Mouse (Mus musculus): Measurements from ENCODE around the gene Mlxipl. TPM values are rescaled to one million over a fixed set of nuclear protein-coding genes. Genes with fewer than 3 reads are reported as not detected.

The Mlxipl gene
- polyA plus RNA-seq, 1 experiment from 2014 or later = 2.4 TPM

GRCm38 (mm10) chr5:135149053-135149819, 59.5 kb downstream of the Mlxipl start, which contains the start of gene Tbl2:
Tbl2 (plus strand) TSS chr5:135149657.
- Histone ChIP-seq H3K27ac (ENCODE audit: low read length) (peak within 1 kb of the TSS; percentile 99), H3K9me3 (ENCODE audit: control insufficient read depth, low read length) (no peaks in the 10 kb centered on the region), H3K4me1 (replicated peaks; ENCODE audit: control insufficient read depth, insufficient read depth, low read length) (peaks cover 8% of the 10 kb centered on the region), H3K27me3 (ENCODE audit: control insufficient read depth, insufficient read depth, low read depth, low read length) (no peaks in the 10 kb centered on the region), H3K36me3 (ENCODE audit: control insufficient read depth, insufficient read depth, low read length) (peaks cover 9% of the 10 kb centered on the region), H3K9ac (ENCODE audit: low read length) (peak within 1 kb of the TSS; percentile 89), H3K4me3 (ENCODE audit: low read length) (peak within 1 kb of the TSS; percentile 97), H3K4me2 (ENCODE audit: low read depth, low read length) (peak within 1 kb of the TSS; percentile 87)
- WGBS = under 1% methylated on average over 61 of the region's 63 CpGs
- peak; percentile 98 for ATAC-seq (ENCODE audit: low read depth)

- WGBS = 0% methylated on average over 23 of the region's 23 CpGs
- Histone ChIP-seq H3K27me3 (ENCODE audit: control insufficient read depth, insufficient read depth, low read depth, low read length) (no peaks in the 10 kb centered on the region), H3K9me3 (ENCODE audit: control insufficient read depth, low read length) (no peaks in the 10 kb centered on the region), H3K4me3 (ENCODE audit: low read length) (peak overlapping the region; percentile 97), H3K36me3 (ENCODE audit: control insufficient read depth, insufficient read depth, low read length) (peaks cover 12% of the 10 kb centered on the region), H3K4me2 (ENCODE audit: low read depth, low read length) (peak overlapping the region; percentile 87), H3K4me1 (replicated peaks; ENCODE audit: control insufficient read depth, insufficient read depth, low read length) (peaks cover 8% of the 10 kb centered on the region), H3K9ac (ENCODE audit: low read length) (peak overlapping the region; percentile 89), H3K27ac (ENCODE audit: low read length) (peak overlapping the region; percentile 99; the same call in 1 of the 2 replicates)
- no peak for ATAC-seq (ENCODE audit: low read depth)
These were observed 60.1 kb downstream of the Mlxipl start for GRCm38 (mm10) chr5:135149820-135150178.

GRCm38 (mm10) chr5:135156496-135156895, 66.8 kb downstream of the Mlxipl start:
- Histone ChIP-seq H3K4me2 (ENCODE audit: low read depth, low read length) (no peak overlapping the region), H3K9me3 (ENCODE audit: control insufficient read depth, low read length) (no peaks in the 10 kb centered on the region), H3K4me3 (ENCODE audit: low read length) (no peak overlapping the region), H3K27me3 (ENCODE audit: control insufficient read depth, insufficient read depth, low read depth, low read length) (no peaks in the 10 kb centered on the region), H3K27ac (ENCODE audit: low read length) (no peak overlapping the region), H3K4me1 (replicated peaks; ENCODE audit: control insufficient read depth, insufficient read depth, low read length) (no peaks in the 10 kb centered on the region), H3K9ac (ENCODE audit: low read length) (no peak overlapping the region), H3K36me3 (ENCODE audit: control insufficient read depth, insufficient read depth, low read length) (peaks cover 50% of the 10 kb centered on the region)
- 97% methylated on average over 4 of the region's 4 CpGs for WGBS
- ATAC-seq (ENCODE audit: low read depth) = no peak

GRCm38 (mm10) chr5:135161221-135161620, 71.5 kb downstream of the Mlxipl start:
- Histone ChIP-seq H3K27ac (ENCODE audit: low read length) (0 out of 2 replicates have a peak overlapping the region, but pooled peaks have one; percentile 36), H3K36me3 (ENCODE audit: control insufficient read depth, insufficient read depth, low read length) (peaks cover 26% of the 10 kb centered on the region), H3K4me1 (replicated peaks; ENCODE audit: control insufficient read depth, insufficient read depth, low read length) (no peaks in the 10 kb centered on the region), H3K4me3 (ENCODE audit: low read length) (no peak overlapping the region), H3K27me3 (ENCODE audit: control insufficient read depth, insufficient read depth, low read depth, low read length) (no peaks in the 10 kb centered on the region), H3K9me3 (ENCODE audit: control insufficient read depth, low read length) (no peaks in the 10 kb centered on the region), H3K4me2 (ENCODE audit: low read depth, low read length) (no peak overlapping the region), H3K9ac (ENCODE audit: low read length) (no peak overlapping the region)
- 86% methylated on average over 4 of the region's 4 CpGs for WGBS
- ATAC-seq (ENCODE audit: low read depth) = no peak; the same call in 1 of the 2 replicates

GRCm38 (mm10) chr5:135161650-135162049, 72.0 kb downstream of the Mlxipl start:
- Histone ChIP-seq H3K27ac (ENCODE audit: low read length) (0 out of 2 replicates have a peak overlapping the region, but pooled peaks have one; percentile 36), H3K9me3 (ENCODE audit: control insufficient read depth, low read length) (no peaks in the 10 kb centered on the region), H3K9ac (ENCODE audit: low read length) (no peak overlapping the region), H3K36me3 (ENCODE audit: control insufficient read depth, insufficient read depth, low read length) (peaks cover 21% of the 10 kb centered on the region), H3K27me3 (ENCODE audit: control insufficient read depth, insufficient read depth, low read depth, low read length) (no peaks in the 10 kb centered on the region), H3K4me1 (replicated peaks; ENCODE audit: control insufficient read depth, insufficient read depth, low read length) (no peaks in the 10 kb centered on the region), H3K4me3 (ENCODE audit: low read length) (no peak overlapping the region), H3K4me2 (ENCODE audit: low read depth, low read length) (no peak overlapping the region)
- 85% methylated on average over 7 of the region's 7 CpGs for WGBS
- ATAC-seq (ENCODE audit: low read depth) = no peak

GRCm38 (mm10) chr5:135162361-135162760, 72.7 kb downstream of the Mlxipl start:
- no peak for ATAC-seq (ENCODE audit: low read depth)

GRCm38 (mm10) chr5:135162821-135163220, 73.1 kb downstream of the Mlxipl start:
- WGBS = 67% methylated on average over 6 of the region's 6 CpGs
- ATAC-seq (ENCODE audit: low read depth) = no peak
- Histone ChIP-seq H3K27me3 (ENCODE audit: control insufficient read depth, insufficient read depth, low read depth, low read length) (no peaks in the 10 kb centered on the region), H3K27ac (ENCODE audit: low read length) (no peak overlapping the region), H3K4me1 (replicated peaks; ENCODE audit: control insufficient read depth, insufficient read depth, low read length) (0 out of 2 replicates have a peak, but pooled peaks cover under 1% of the 10 kb centered on the region), H3K9me3 (ENCODE audit: control insufficient read depth, low read length) (no peaks in the 10 kb centered on the region), H3K9ac (ENCODE audit: low read length) (no peak overlapping the region), H3K4me3 (ENCODE audit: low read length) (no peak overlapping the region), H3K4me2 (ENCODE audit: low read depth, low read length) (no peak overlapping the region), H3K36me3 (ENCODE audit: control insufficient read depth, insufficient read depth, low read length) (peaks cover 17% of the 10 kb centered on the region)

More at GRCm38 (mm10) chr5:135162361-135162760, 72.7 kb downstream of the Mlxipl start:
- Histone ChIP-seq H3K36me3 (ENCODE audit: control insufficient read depth, insufficient read depth, low read length) (peaks cover 18% of the 10 kb centered on the region), H3K4me1 (replicated peaks; ENCODE audit: control insufficient read depth, insufficient read depth, low read length) (no peaks in the 10 kb centered on the region), H3K4me2 (ENCODE audit: low read depth, low read length) (no peak overlapping the region), H3K27ac (ENCODE audit: low read length) (no peak overlapping the region), H3K9me3 (ENCODE audit: control insufficient read depth, low read length) (no peaks in the 10 kb centered on the region), H3K9ac (ENCODE audit: low read length) (no peak overlapping the region), H3K4me3 (ENCODE audit: low read length) (no peak overlapping the region), H3K27me3 (ENCODE audit: control insufficient read depth, insufficient read depth, low read depth, low read length) (no peaks in the 10 kb centered on the region)
- WGBS = 88% methylated on average over 8 of the region's 8 CpGs

GRCm38 (mm10) chr5:135166909-135167308, 77.2 kb downstream of the Mlxipl start:
- Histone ChIP-seq H3K9me3 (ENCODE audit: control insufficient read depth, low read length) (no peaks in the 10 kb centered on the region), H3K4me3 (ENCODE audit: low read length) (no peak overlapping the region), H3K27ac (ENCODE audit: low read length) (no peak overlapping the region), H3K27me3 (ENCODE audit: control insufficient read depth, insufficient read depth, low read depth, low read length) (no peaks in the 10 kb centered on the region), H3K9ac (ENCODE audit: low read length) (no peak overlapping the region), H3K36me3 (ENCODE audit: control insufficient read depth, insufficient read depth, low read length) (peaks cover 3% of the 10 kb centered on the region), H3K4me2 (ENCODE audit: low read depth, low read length) (no peak overlapping the region), H3K4me1 (replicated peaks; ENCODE audit: control insufficient read depth, insufficient read depth, low read length) (peaks cover 10% of the 10 kb centered on the region)
- WGBS = 76% methylated on average over 4 of the region's 4 CpGs
- no peak for ATAC-seq (ENCODE audit: low read depth)

- H3K4me2 ChIP-seq (ENCODE audit: low read depth, low read length) = no peak overlapping the region
- ATAC-seq (ENCODE audit: low read depth) = no peak
- H3K9ac ChIP-seq (ENCODE audit: low read length) = no peak overlapping the region
- WGBS = 91% methylated on average over 4 of the region's 4 CpGs
- H3K4me1 ChIP-seq (replicated peaks; ENCODE audit: control insufficient read depth, insufficient read depth, low read length) = peaks cover 10% of the 10 kb centered on the region
- H3K36me3 ChIP-seq (ENCODE audit: control insufficient read depth, insufficient read depth, low read length) = peaks cover 8% of the 10 kb centered on the region
- H3K27ac ChIP-seq (ENCODE audit: low read length) = no peak overlapping the region
- no peaks in the 10 kb centered on the region for H3K27me3 ChIP-seq (ENCODE audit: control insufficient read depth, insufficient read depth, low read depth, low read length)
- no peaks in the 10 kb centered on the region for H3K9me3 ChIP-seq (ENCODE audit: control insufficient read depth, low read length)
- H3K4me3 ChIP-seq (ENCODE audit: low read length) = no peak overlapping the region
These were observed 77.8 kb downstream of the Mlxipl start for GRCm38 (mm10) chr5:135167469-135167868.

Measured in lung, embryonic 16.5 days (tissue).